Mouse (Mus musculus): ENCODE data around the gene Hcn1. TPM values are rescaled to one million over a fixed set of nuclear protein-coding genes. Genes with fewer than 3 reads are reported as not detected.
"Not testable (repeated sequence)": the region's sequence is repeated elsewhere in the genome, so short reads cannot be mapped to it uniquely, and the experiment has no call there.

Hcn1 gene
- total RNA-seq, 2 experiments from 2014 or later = 36.7 to 42.1 TPM

- intact Hi-C loops (cut with DNase I) = no loop called here
- peak in 1 of 2 experiments; percentile 5 for DNase-seq (ENCODE audit: low spot score in 2 of 2)
These were observed 373.3 kb downstream of the Hcn1 start for GRCm38 (mm10) chr13:117975382-117975781.

GRCm38 (mm10) chr13:117975823-117976222, 373.7 kb downstream of the Hcn1 start:
- DNase-seq (ENCODE audit: low spot score in 2 of 2) = no peak
- intact Hi-C loops (cut with DNase I) = no loop called here

- no peak for DNase-seq (ENCODE audit: low spot score in 2 of 2)
These were observed 382.2 kb downstream of the Hcn1 start for GRCm38 (mm10) chr13:117984339-117984738.

GRCm38 (mm10) chr13:117999767-118000488, 397.8 kb downstream of the Hcn1 start:
- DNase-seq (ENCODE audit: low spot score in 2 of 2) = no peak
- intact Hi-C loops (cut with DNase I) = no loop called here

More at GRCm38 (mm10) chr13:117984339-117984738, 382.2 kb downstream of the Hcn1 start:
- intact Hi-C loops (cut with DNase I) = no loop called here

GRCm38 (mm10) chr13:118000538-118000937, 398.4 kb downstream of the Hcn1 start:
- intact Hi-C loops (cut with DNase I) = no loop called here
- DNase-seq (ENCODE audit: low spot score in 2 of 2) = no peak

GRCm38 (mm10) chr13:118021176-118021575, 419.1 kb downstream of the Hcn1 start:
- DNase-seq (ENCODE audit: low spot score in 2 of 2) = no peak
- intact Hi-C loops (cut with DNase I) = no loop called here

- DNase-seq (ENCODE audit: low spot score in 2 of 2); intact Hi-C loops (cut with DNase I): not testable (repeated sequence)
These were observed 420.8 kb downstream of the Hcn1 start for GRCm38 (mm10) chr13:118022891-118023290.

- intact Hi-C loops (cut with DNase I) = no loop called here
- DNase-seq (ENCODE audit: low spot score in 2 of 2) = no peak
These were observed 421.3 kb downstream of the Hcn1 start for GRCm38 (mm10) chr13:118023381-118023780.

GRCm38 (mm10) chr13:118026510-118026909, 424.4 kb downstream of the Hcn1 start:
- no peak for DNase-seq (ENCODE audit: low spot score in 2 of 2)
- intact Hi-C loops (cut with DNase I) = no loop called here

GRCm38 (mm10) chr13:118027868-118028267, 425.7 kb downstream of the Hcn1 start:
- no peak for DNase-seq (ENCODE audit: low spot score in 2 of 2)
- intact Hi-C loops (cut with DNase I) = no loop called here

GRCm38 (mm10) chr13:118028662-118029061, 426.5 kb downstream of the Hcn1 start:
- intact Hi-C loops (cut with DNase I) = no loop called here
- DNase-seq (ENCODE audit: low spot score in 2 of 2) = no peak

- intact Hi-C loops (cut with DNase I) = no loop called here
- DNase-seq (ENCODE audit: low spot score in 2 of 2) = no peak
These were observed 427.5 kb downstream of the Hcn1 start for GRCm38 (mm10) chr13:118029579-118029978.

GRCm38 (mm10) chr13:118035598-118035997, 433.5 kb downstream of the Hcn1 start:
- DNase-seq (ENCODE audit: low spot score in 2 of 2) = no peak
- intact Hi-C loops (cut with DNase I) = no loop called here
